Mouse (Mus musculus) CD4-positive helper T cell, adult 2 months (primary cell): ENCODE results near the gene Cyb5d2.
A peak's percentile ranks its signal among the peaks of the same experiment; 100 is the strongest.
"Not testable (repeated sequence)": the region's sequence is repeated elsewhere in the genome, so short reads cannot be mapped to it uniquely, and the experiment has no call there.

Experiments used
- DNase-seq: peaks from one replicate; pipeline ENCODE4 v3.0.0-alpha.2; 2012; ENCODE audit warnings: low read depth, missing footprints, low spot score

Cyb5d2 gene

DNA sequence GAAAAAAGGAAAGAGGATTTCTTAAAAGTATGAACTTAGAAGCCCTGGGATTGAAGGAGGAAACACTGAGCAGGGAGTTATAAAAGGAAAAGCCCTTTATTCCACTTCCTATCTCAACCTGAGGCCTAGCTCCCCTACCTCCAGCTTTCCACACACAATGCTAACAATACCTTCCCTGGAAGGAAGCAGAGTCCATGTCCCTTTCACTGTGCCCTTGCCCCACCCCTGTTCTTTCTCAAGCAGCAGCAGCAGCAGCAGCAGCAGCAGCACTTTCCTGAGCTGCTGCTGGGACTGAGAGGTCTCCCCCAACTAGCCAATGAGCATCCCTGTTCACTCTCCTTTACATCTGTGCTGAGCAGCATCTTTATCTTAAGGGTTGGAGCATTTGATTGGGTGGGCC lies 17.0 kb downstream of the Cyb5d2 start:
- no peak for DNase-seq

GRCm38 (mm10) chr11:72772611-72773010 lies 23.3 kb downstream of the Cyb5d2 start:
- DNase-seq: not testable (repeated sequence)

DNA sequence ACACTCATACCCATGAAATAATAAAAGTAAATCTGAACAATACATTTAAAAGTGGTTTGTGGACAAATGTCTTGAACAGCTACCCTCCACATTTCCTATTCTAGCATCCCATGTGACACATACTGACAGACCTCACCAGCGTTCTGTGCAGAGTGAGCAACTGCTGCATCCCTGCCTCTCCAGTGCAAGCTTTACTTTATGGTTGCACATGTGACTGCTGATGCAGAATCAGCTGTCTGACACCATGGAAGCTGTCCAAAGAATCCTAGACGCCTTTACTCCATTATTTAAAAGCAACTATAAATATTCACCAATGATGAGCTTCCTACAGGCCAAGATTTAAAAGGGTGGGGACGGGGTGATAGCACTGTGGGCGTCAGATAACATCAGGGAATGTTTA lies 24.5 kb downstream of the Cyb5d2 start:
- DNase-seq: no peak

DNA sequence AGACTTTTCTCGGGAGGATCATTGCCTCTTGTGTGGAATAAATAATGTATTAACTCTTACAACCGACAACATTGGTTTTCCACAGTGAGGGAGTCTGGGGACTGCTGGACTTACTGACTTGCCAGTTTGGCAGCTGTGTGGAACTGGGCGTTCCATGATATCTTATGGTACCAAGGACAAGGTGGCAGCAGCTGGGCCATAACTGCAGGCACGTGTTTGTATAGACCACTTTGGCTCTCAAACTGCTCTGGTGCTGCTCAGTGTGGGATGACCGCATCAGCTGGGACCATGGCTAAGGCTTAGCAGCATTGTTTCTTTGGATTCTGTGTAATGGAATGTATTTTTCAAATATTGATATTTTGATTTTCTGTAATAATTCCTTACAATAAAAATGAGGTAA lies 25.1 kb downstream of the Cyb5d2 start:
- no peak for DNase-seq

GRCm38 (mm10) chr11:72770324-72770723 lies 25.6 kb downstream of the Cyb5d2 start:
- DNase-seq: no peak

GRCm38 (mm10) chr11:72769061-72769460 lies 26.9 kb downstream of the Cyb5d2 start:
- DNase-seq: no peak

DNA sequence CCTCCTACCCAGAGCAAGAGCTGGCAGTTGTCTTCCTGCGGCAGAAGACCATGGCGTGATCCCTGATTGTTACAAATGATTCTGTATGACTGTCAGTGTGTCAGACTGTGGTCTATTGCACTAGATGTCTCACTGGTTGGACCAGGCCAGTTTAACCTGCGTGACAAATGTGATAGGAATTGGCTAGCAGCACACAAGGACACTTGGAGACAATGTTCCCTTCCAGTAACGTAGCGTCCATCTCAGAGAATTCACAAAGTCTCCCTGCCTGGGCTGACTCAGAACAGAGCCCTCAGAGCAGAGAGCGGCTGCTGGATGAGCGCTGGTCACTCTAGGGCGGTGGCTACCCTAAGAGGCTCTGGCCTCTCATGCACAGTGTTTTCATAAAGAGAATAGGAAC lies 28.2 kb downstream of the Cyb5d2 start:
- DNase-seq: no peak

- no peak for DNase-seq
Measured at GRCm38 (mm10) chr11:72764270-72764669, 31.7 kb downstream of the Cyb5d2 start.

DNA sequence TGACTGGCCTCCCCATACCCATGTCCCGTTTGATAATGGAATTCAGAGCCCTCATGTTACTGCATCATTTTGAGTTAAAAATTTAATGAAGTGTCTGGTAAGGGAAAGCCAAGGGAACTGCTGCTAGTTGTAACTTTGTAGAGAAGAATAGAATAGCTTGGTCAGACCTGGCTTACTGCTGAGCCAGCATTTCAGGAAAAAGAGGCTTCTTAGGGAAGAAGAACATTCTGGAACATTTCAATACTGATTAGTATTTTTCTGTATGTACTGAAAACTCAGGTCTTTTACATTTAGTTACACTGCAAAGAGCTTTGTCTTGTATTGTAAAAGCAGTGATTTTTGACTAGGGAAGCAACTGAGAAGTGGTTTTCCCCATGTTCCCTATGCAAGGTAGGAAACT lies 35.2 kb downstream of the Cyb5d2 start:
- DNase-seq: no peak

DNA sequence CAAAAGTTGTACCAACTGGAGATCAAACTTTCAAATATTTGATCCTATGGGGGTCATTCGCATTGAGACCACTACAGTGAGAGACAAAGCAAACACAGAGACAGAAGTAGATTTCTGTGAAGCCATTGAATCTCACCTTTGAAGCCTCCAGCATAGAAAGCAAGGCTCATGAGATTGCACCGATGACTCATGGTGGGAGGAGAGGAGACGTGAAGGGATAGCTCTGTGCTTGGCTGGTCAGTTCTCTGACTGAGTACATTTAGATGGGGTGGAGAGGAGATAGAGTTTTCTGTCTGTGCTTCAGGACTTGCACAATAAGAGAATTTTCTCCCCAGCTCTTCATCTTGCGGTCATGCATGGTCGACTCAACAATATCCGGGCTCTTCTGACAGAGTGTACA lies 36.4 kb downstream of the Cyb5d2 start:
- DNase-seq: no peak

GRCm38 (mm10) chr11:72758316-72758715 lies 37.6 kb downstream of the Cyb5d2 start:
- no peak for DNase-seq

DNA sequence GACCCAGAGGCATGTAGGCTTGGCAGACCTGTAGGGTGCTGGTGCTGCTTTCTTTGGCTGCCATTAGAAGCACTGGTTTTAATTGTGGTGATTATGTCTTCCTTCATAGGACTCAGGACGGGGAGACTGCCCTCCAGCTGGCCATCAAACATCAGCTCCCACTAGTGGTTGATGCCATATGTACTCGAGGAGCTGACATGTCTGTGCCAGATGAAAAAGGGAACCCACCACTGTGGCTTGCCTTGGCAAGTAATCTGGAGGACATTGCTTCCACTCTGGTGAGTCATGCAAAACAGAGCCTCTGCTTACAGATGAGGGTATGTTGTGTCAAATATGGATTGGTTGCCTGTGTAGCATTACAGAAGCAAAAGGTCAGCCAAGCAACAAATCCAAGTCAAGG lies 44.0 kb downstream of the Cyb5d2 start:
- no peak for DNase-seq

DNA sequence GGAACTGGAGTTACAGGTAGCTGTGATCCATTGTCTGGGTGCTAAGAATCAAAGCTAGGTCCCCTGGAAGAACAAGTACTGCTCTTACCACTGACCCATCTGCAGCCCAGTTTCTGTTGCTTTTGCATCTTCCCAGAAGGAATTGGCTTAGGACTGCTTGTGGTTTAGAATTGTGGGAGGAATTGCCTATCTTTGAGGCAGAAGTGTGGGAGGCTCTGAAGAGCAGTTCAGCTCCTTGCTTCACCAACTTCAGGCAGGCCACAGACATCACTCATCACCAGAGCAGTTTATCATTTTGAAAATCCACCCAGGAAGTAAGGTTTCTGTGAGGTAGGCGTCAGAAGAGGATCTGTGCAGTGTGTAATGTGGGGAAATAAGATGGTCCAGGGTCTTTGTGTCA lies 56.9 kb downstream of the Cyb5d2 start:
- no peak for DNase-seq

DNA sequence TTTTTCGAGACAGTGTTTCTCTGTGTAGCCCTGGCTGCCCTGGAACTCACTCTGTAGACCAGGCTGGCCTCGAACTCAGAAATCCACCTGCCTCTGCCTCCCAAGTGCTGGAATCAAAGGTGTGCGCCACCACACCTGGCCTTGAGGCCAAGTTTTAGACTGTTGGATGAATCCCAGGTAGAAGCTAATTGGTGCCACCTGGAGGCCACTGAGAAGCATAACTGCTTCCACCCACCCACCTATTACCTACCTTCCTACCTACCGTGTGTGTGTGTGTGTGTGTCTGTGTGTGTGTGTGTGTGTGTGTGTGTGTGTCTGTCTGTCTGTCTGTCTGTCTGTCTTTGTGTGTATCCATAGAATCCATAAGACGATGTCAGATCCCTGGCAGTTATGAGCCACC lies 58.4 kb downstream of the Cyb5d2 start:
- DNase-seq: peak; percentile 51

GRCm38 (mm10) chr11:72736320-72736719 lies 59.6 kb downstream of the Cyb5d2 start:
- DNase-seq: no peak

DNA sequence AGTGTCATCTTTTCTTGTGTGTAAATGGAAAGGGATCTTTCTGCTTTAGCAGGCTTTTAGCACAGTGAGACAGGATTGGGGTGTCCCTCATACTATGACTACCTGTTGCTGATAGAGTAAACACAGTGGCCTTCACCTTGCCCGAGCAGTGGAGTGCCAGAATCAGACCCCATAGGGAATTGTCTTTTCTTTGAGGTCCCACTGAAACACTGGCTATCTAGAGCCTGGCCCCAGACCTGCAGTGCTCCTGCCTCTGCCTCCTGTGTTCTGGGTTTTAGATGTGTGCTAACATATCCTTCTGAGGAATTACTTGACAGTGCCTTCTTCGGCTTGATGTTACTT lies 60.5 kb downstream of the Cyb5d2 start:
- no peak for DNase-seq

- peak; percentile 27 for DNase-seq
Measured at GRCm38 (mm10) chr11:72734840-72735518, 61.0 kb downstream of the Cyb5d2 start.

DNA sequence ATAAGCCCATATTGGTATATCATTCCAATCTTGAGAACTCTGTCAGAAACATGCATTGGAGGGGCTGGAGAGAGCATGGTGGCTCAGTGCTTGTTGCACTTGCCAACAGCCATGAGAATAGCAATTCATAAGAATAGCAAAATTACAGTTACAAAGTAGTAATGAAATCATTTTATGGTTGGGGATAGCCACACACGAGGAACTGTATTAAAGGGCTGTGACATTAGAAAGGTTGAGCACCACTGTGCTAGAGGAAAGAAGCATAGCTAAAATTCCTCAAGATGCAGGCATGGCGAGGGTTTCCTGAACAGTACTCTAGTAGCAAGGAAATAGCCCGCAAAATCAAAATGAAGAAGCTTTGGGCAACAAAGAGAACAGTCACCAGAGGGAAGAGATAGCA lies 62.2 kb downstream of the Cyb5d2 start:
- DNase-seq: no peak
